Mouse (Mus musculus) limb, embryonic 13.5 days (tissue): ENCODE measurements around the gene Vwce. TPM values are rescaled to one million over a fixed set of nuclear protein-coding genes. Genes with fewer than 3 reads are reported as not detected.

Experiments
- ATAC-seq: fragments of 200-750 bp; cut with Nextera tagmentation; 2 replicates; pipeline ENCODE4 v1.8.0; 2017; ENCODE audit warnings: low read depth, moderate number of reproducible peaks, moderate TSS enrichment; ENCODE audit not compliant: low FRiP score
- H3K27ac ChIP-seq: fragments of 300-500 bp; sonication (generic); 2 replicates; pipeline ENCODE4 v1.5.1; 2015; ENCODE audit warnings: inconsistent platforms, mild to moderate bottlenecking, moderate library complexity
- H3K27me3 ChIP-seq: fragments of 300-500 bp; sonication (generic); 2 replicates; pipeline ENCODE4 v1.6.1; 2015; ENCODE audit warnings: mild to moderate bottlenecking, inconsistent platforms
- H3K36me3 ChIP-seq: fragments of 300-500 bp; sonication (generic); 2 replicates; pipeline ENCODE4 v1.6.1; 2015; ENCODE audit warnings: inconsistent platforms, mild to moderate bottlenecking, moderate library complexity
- H3K4me1 ChIP-seq: fragments of 300-500 bp; sonication (generic); 2 replicates; pipeline ENCODE4 v1.6.1; 2015; ENCODE audit warnings: inconsistent platforms
- H3K4me2 ChIP-seq: fragments of 300-500 bp; sonication (generic); replicated peaks from 2 replicates; pipeline ENCODE4 v1.6.1; 2015; ENCODE audit warnings: inconsistent platforms, mild to moderate bottlenecking, moderate library complexity
- H3K4me3 ChIP-seq: fragments of 300-500 bp; sonication (generic); 2 replicates; pipeline ENCODE4 v1.5.1; 2015; ENCODE audit warnings: moderate library complexity, mild to moderate bottlenecking, inconsistent platforms
- H3K9ac ChIP-seq: fragments of 300-500 bp; sonication (generic); 2 replicates; pipeline ENCODE4 v1.6.1; 2015; ENCODE audit warnings: mild to moderate bottlenecking, inconsistent platforms
- H3K9me3 ChIP-seq: fragments of 300-500 bp; sonication (generic); 2 replicates; pipeline ENCODE4 v1.6.1; 2016; ENCODE audit warnings: inconsistent platforms
- WGBS: fragments of 180-500 bp; shearing (Covaris S2); methylation state at CpG from one replicate; pipeline ENCODE4 v1.1.7; 2015; 5-methylcytosine and 5-hydroxymethylcytosine counted together
- polyA plus RNA-seq: library from polyadenylated mRNA; unstranded; fragments of >200 nt; fragmentation: Nextera tagmentation; extraction: Ambion mirVana; gene quantifications from 2 replicates; pipeline ENCODE4 v1.2.1, GENCODE M21; 2015

Gene Vwce
- polyA plus RNA-seq, 1 experiment from 2014 or later, result 4.2 TPM

DNA sequence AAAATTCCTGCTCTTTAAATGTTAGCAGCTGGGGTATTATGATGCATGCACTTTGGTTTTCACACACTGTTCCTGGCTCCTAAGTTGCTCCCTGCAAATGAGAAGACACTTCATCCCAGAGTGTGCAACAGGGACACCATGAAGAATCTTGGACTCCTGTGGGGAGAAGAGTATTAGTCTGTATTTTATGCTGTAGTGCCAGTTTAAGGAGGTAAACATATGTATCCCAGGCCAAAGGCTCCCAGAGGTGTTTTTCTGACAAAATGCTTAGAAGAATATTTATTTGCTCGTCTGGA is 44.7 kb downstream of the Vwce start:
- Histone ChIP-seq H3K36me3 (no peaks in the 10 kb centered on the region), H3K4me1 (peaks cover 5% of the 10 kb centered on the region), H3K27me3 (no peaks in the 10 kb centered on the region), H3K4me2 (no peak overlapping the region), H3K4me3 (no peak overlapping the region), H3K9me3 (no peaks in the 10 kb centered on the region), H3K9ac (no peak overlapping the region), H3K27ac (no peak overlapping the region)
- ATAC-seq, result peak; percentile 39; the same call in 1 of the 2 replicates
- 56% methylated on average over 1 of the region's 1 CpGs for WGBS

DNA sequence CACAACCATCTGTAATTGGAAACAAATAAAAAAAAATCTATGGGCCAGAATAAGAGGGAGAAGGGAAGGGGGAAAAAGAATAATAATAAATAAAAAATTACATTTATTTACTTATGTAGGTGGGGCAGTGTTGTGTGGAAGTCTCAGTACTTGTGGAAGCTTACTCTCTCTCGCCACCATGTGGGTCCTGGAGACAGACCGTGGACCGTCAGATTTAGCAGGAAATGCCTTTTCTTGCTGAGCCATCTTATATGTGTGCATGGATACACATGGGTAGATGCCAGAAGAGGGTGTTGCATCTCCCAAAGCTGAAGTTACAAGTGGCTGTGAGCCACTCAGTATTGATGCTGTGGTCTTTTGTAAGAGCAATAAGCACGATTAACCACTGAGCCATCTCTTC is 47.6 kb downstream of the Vwce start:
- no peaks in the 10 kb centered on the region for H3K27me3 ChIP-seq
- H3K4me1 ChIP-seq, result peaks cover 5% of the 10 kb centered on the region
- 66% methylated on average over 4 of the region's 4 CpGs for WGBS
- no peaks in the 10 kb centered on the region for H3K9me3 ChIP-seq
- H3K36me3 ChIP-seq, result no peaks in the 10 kb centered on the region
- no peak overlapping the region for H3K9ac ChIP-seq
- H3K4me2 ChIP-seq, result no peak overlapping the region
- ATAC-seq, result no peak
- no peak overlapping the region for H3K27ac ChIP-seq
- H3K4me3 ChIP-seq, result no peak overlapping the region

DNA sequence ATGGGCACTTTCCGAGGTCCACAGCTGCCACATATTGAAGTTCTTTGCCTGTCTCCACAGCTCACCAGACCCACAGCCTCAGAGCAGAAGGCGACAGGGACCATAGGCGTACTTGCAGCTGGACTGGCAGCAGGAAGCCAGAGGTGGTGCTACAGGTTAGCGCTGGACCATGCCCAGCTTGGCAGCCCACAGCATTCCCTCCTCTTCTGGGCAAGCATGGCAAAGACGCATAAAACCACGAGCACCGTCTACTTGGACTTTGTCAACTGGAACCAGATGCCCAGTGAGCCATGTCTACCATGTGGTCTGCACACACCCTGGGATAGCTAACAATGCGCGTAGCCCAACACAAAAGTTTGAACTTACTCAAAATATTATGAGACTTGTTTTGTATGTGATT is 51.1 kb downstream of the Vwce start:
- ATAC-seq, result no peak
- H3K27ac ChIP-seq, result no peak overlapping the region
- WGBS, result 85% methylated on average over 9 of the region's 9 CpGs

DNA sequence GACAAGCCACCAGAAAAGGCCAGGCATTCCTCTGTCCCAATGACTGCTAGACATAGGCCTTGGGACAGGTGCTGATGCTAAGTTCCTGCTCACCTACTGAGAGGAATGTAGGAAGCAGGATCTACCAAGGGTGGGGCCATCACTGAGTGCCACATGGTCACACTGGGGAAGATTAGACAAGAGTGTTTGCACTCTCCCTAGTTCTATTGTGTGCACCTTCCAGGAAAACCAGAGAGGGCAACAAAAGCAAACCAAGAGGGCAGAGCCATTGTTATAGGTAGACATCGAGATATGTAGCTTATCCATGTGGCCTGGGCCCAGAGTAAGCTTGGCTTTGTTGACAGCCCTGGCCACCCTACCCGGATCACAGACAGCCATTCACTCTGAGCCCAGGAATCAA is 51.7 kb downstream of the Vwce start:
- H3K27ac ChIP-seq, result no peak overlapping the region
- H3K36me3 ChIP-seq, result no peaks in the 10 kb centered on the region
- H3K9ac ChIP-seq, result no peak overlapping the region
- no peak overlapping the region for H3K4me3 ChIP-seq
- peaks cover 23% of the 10 kb centered on the region for H3K4me1 ChIP-seq
- no peaks in the 10 kb centered on the region for H3K27me3 ChIP-seq
- H3K9me3 ChIP-seq, result no peaks in the 10 kb centered on the region
- WGBS, result 85% methylated on average over 2 of the region's 2 CpGs
- no peak overlapping the region for H3K4me2 ChIP-seq
- ATAC-seq, result no peak

More for the DNA sequence above, 51.1 kb downstream of the Vwce start:
- H3K27me3 ChIP-seq, result no peaks in the 10 kb centered on the region
- no peaks in the 10 kb centered on the region for H3K36me3 ChIP-seq
- H3K4me1 ChIP-seq, result peaks cover 17% of the 10 kb centered on the region
- H3K9ac ChIP-seq, result no peak overlapping the region
- H3K9me3 ChIP-seq, result no peaks in the 10 kb centered on the region
- no peak overlapping the region for H3K4me3 ChIP-seq
- no peak overlapping the region for H3K4me2 ChIP-seq

DNA sequence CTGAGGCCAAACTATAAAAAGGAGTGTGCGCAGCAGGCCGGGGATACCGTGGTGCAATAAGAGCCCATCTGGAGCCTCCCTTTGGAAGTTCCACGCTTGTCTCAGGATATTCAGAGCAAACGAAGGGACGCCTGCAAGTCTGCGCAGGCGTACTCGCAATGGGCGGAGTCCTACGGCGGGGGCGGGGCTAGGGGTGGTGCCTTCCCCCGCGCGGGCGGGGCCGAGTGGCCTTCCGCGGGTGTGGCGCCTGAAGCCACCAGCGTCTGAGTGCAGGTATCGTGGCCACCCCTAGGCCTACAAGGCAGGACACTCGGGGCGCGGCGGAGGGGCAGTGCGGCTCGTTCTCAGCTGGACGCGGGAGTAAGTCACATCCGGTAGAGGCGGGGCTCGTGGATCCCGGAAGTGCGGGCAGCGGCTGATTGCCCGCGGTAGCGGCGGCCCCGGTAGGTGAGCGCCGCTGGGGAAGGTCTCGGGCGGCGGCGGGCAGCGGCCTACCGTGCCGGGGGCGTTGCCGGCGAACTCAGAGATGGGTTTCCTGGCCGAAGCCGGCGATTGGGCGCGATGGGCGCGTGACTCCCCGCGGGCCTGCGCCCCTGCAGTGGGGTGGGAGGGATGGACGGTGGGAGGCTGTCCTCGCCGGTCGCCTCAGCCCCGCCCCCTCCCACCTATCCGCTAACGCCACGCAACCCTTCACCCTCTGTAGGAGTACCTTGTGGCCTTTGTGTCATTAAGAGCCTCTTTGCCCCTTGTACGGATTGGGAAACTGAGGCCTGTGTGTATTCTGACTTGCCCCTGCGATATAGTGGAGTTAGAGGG is 54.7 kb downstream of the Vwce start, which contains the start of gene Vps37c:
Vps37c (plus strand) TSS at position 199 of the 816 bp plus-strand sequence.
- Histone ChIP-seq H3K4me3 (peak within 1 kb of the TSS; percentile 79), H3K4me1 (peaks cover 30% of the 10 kb centered on the region), H3K9me3 (no peaks in the 10 kb centered on the region), H3K36me3 (no peaks in the 10 kb centered on the region), H3K27me3 (no peaks in the 10 kb centered on the region), H3K27ac (peak within 1 kb of the TSS; percentile 95), H3K4me2 (peak within 1 kb of the TSS; percentile 83), H3K9ac (peak within 1 kb of the TSS; percentile 85)
- peak; percentile 92 for ATAC-seq
- WGBS, result under 1% methylated on average over 74 of the region's 74 CpGs

GRCm38 (mm10) chr19:10689470-10690166 is 55.6 kb downstream of the Vwce start:
- WGBS, result 48% methylated on average over 5 of the region's 5 CpGs
- ATAC-seq, result no peak
- no peaks in the 10 kb centered on the region for H3K9me3 ChIP-seq
- H3K4me1 ChIP-seq, result peaks cover 30% of the 10 kb centered on the region
- H3K27ac ChIP-seq, result peak overlapping the region; percentile 95
- peak overlapping the region; percentile 85 for H3K9ac ChIP-seq
- no peaks in the 10 kb centered on the region for H3K36me3 ChIP-seq
- H3K4me3 ChIP-seq, result peak overlapping the region; percentile 79
- H3K27me3 ChIP-seq, result no peaks in the 10 kb centered on the region
- peak overlapping the region; percentile 83 for H3K4me2 ChIP-seq

DNA sequence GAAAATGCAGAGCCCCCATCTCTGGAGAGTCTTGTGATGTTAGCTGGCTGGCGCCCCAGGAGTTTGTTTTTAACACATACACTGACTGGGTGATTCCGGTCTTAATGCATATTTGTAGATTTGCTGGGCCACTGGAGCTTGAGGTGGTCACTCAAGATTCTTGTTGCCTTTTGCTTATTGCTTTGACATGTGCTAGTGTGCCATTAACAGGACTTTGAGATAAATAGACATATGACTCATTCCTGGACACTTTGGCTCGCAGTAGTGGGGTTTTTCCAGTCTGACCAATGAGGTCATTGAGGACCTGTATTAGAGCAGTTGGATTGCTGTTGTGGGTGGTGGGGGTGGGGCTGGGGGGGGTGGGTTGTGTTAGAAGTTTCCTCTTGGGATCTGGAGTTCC is 56.3 kb downstream of the Vwce start:
- 0 out of 2 replicates have a peak overlapping the region, but pooled peaks have one; percentile 85 for H3K9ac ChIP-seq
- WGBS, result 83% methylated on average over 3 of the region's 3 CpGs
- ATAC-seq, result no peak
- no peaks in the 10 kb centered on the region for H3K9me3 ChIP-seq
- H3K4me3 ChIP-seq, result peak overlapping the region; percentile 79
- no peaks in the 10 kb centered on the region for H3K27me3 ChIP-seq
- H3K27ac ChIP-seq, result no peak overlapping the region; the same call in 1 of the 2 replicates
- H3K4me2 ChIP-seq, result peak overlapping the region; percentile 83
- peaks cover 33% of the 10 kb centered on the region for H3K4me1 ChIP-seq
- H3K36me3 ChIP-seq, result no peaks in the 10 kb centered on the region

DNA sequence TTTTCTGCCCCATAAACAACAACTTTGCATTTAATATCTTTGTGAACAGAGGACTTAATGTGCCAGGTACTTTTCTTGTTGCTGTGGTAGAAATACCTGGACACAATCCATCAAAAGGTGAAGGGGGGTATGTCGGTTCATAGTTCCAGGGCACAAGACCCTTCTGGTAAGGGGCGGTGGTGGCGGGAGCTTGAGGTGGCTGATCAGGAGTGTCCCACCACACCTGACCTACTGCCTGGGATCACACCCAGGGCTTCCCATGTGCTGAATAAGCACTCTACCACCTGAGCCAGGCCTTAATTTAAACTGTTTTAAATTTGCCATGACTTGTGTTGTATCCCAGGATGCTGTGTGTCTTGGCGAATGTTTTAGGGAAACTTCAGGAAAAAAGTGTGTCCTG is 57.1 kb downstream of the Vwce start:
- Histone ChIP-seq H3K27ac (no peak overlapping the region), H3K4me3 (no peak overlapping the region), H3K36me3 (no peaks in the 10 kb centered on the region), H3K4me1 (peaks cover 39% of the 10 kb centered on the region), H3K4me2 (0 out of 2 replicates have a peak overlapping the region, but pooled peaks have one; percentile 25), H3K27me3 (no peaks in the 10 kb centered on the region), H3K9ac (no peak overlapping the region), H3K9me3 (no peaks in the 10 kb centered on the region)
- WGBS, result 90% methylated on average over 4 of the region's 4 CpGs
- no peak for ATAC-seq

GRCm38 (mm10) chr19:10691660-10692059 is 57.6 kb downstream of the Vwce start:
- Histone ChIP-seq H3K27me3 (no peaks in the 10 kb centered on the region), H3K4me3 (no peak overlapping the region), H3K9ac (no peak overlapping the region), H3K36me3 (no peaks in the 10 kb centered on the region), H3K4me1 (peaks cover 43% of the 10 kb centered on the region), H3K9me3 (no peaks in the 10 kb centered on the region), H3K27ac (no peak overlapping the region), H3K4me2 (no peak overlapping the region)
- WGBS, result 70% methylated on average over 3 of the region's 3 CpGs
- ATAC-seq, result no peak

- Histone ChIP-seq H3K4me1 (peaks cover 50% of the 10 kb centered on the region), H3K27me3 (no peaks in the 10 kb centered on the region), H3K4me2 (no peak overlapping the region), H3K27ac (no peak overlapping the region), H3K4me3 (no peak overlapping the region), H3K9me3 (no peaks in the 10 kb centered on the region), H3K9ac (no peak overlapping the region), H3K36me3 (no peaks in the 10 kb centered on the region)
- WGBS, result 91% methylated on average over 4 of the region's 4 CpGs
- ATAC-seq, result no peak
These were observed 58.3 kb downstream of the Vwce start for GRCm38 (mm10) chr19:10692361-10692760.

GRCm38 (mm10) chr19:10693926-10694682 is 60.1 kb downstream of the Vwce start:
- Histone ChIP-seq H3K27me3 (no peaks in the 10 kb centered on the region), H3K4me2 (no peak overlapping the region), H3K36me3 (no peaks in the 10 kb centered on the region), H3K4me3 (no peak overlapping the region), H3K9me3 (no peaks in the 10 kb centered on the region), H3K9ac (no peak overlapping the region), H3K27ac (no peak overlapping the region), H3K4me1 (peaks cover 60% of the 10 kb centered on the region)
- WGBS, result 90% methylated on average over 10 of the region's 10 CpGs
- no peak for ATAC-seq

DNA sequence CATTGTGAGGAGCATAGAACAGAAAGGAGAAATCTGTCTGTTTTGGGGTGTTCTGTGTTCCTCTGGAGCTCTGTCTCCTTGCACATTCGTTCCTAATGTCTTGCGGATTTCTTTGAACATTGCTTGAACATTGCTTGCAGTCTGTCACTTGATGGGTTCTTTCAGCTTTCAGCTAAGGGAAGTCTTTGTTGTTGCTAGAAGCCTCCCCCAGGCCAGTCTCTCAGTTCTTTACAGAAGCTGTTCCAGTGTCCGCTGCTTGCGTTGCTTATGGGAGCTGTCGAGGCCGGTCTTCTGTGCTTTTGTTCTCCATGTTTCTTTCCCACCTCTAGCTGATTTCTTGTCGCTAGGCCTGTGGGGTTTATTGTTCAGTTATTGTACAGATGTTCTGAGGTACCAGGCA is 61.8 kb downstream of the Vwce start:
- Histone ChIP-seq H3K4me1 (peaks cover 56% of the 10 kb centered on the region), H3K9ac (no peak overlapping the region; the same call in 1 of the 2 replicates), H3K4me2 (no peak overlapping the region), H3K36me3 (no peaks in the 10 kb centered on the region), H3K9me3 (no peaks in the 10 kb centered on the region), H3K4me3 (no peak overlapping the region), H3K27ac (no peak overlapping the region), H3K27me3 (no peaks in the 10 kb centered on the region)
- WGBS, result 77% methylated on average over 7 of the region's 7 CpGs
- ATAC-seq, result no peak
